Mouse (Mus musculus): ENCODE results near the gene Cables2. TPM values are rescaled to one million over a fixed set of nuclear protein-coding genes. Genes with fewer than 3 reads are reported as not detected.

The Cables2 gene
- polyA plus RNA-seq (2015; fragmentation: Nextera tagmentation; extraction: Ambion mirVana) = 8.0 and 8.5 TPM in 2 replicates

GRCm38 (mm10) chr2:180273394-180274244, at the start of gene Cables2:
TSS of gene Cables2 (minus strand) at chr2:180273496.

GRCm38 (mm10) chr2:180289440-180290108, 16.3 kb upstream of the Cables2 start, which contains the start of gene Rbbp8nl:
TSS of gene Rbbp8nl (minus strand) at chr2:180289879.

GRCm38 (mm10) chr2:180257001-180257521, 16.2 kb downstream of the Cables2 start, which contains the start of gene Rps21:
TSS of gene Rps21 (plus strand) at chr2:180257377.

GRCm38 (mm10) chr2:180225762-180226378, 47.4 kb downstream of the Cables2 start, which contains the start of gene Lama5:
TSS of gene Lama5 (minus strand) at chr2:180225859.

Small RNAs within 50 kb of the gene (microRNA-seq; reads per million reads assigned to microRNA genes)
- gene Mir3091 = not detected

Other genes starting within 250 kb of the Cables2 start
- 6.0 and 6.3 TPM in 2 replicates for gene Lsm14b, start 248.5 kb downstream of the Cables2 start, polyA plus RNA-seq (2015; fragmentation: Nextera tagmentation; extraction: Ambion mirVana)
- gene Psma7, start 231.1 kb downstream of the Cables2 start, polyA plus RNA-seq (2015; fragmentation: Nextera tagmentation; extraction: Ambion mirVana) = 418 and 423 TPM in 2 replicates
- gene Ss18l1, start 231.0 kb downstream of the Cables2 start, polyA plus RNA-seq (2015; fragmentation: Nextera tagmentation; extraction: Ambion mirVana) = 1.5 and 1.6 TPM in 2 replicates
- 16.4 and 17.0 TPM in 2 replicates for gene Mtg2, start 202.9 kb downstream of the Cables2 start, polyA plus RNA-seq (2015; fragmentation: Nextera tagmentation; extraction: Ambion mirVana)
- gene Hrh3, start 169.0 kb downstream of the Cables2 start, polyA plus RNA-seq (2015; fragmentation: Nextera tagmentation; extraction: Ambion mirVana) = 0.23 and 0.46 TPM in 2 replicates
- 66.3 and 70.3 TPM in 2 replicates for gene Osbpl2, start 154.2 kb downstream of the Cables2 start, polyA plus RNA-seq (2015; fragmentation: Nextera tagmentation; extraction: Ambion mirVana)
- gene Adrm1, start 102.0 kb downstream of the Cables2 start, polyA plus RNA-seq (2015; fragmentation: Nextera tagmentation; extraction: Ambion mirVana) = 132 and 134 TPM in 2 replicates
- 35.1 and 36.7 TPM in 2 replicates for gene Lama5, start 47.6 kb downstream of the Cables2 start, polyA plus RNA-seq (2015; fragmentation: Nextera tagmentation; extraction: Ambion mirVana)
- 470 and 483 TPM in 2 replicates for gene Rps21, start 16.1 kb downstream of the Cables2 start, polyA plus RNA-seq (2015; fragmentation: Nextera tagmentation; extraction: Ambion mirVana)
- 1.8 and 1.9 TPM in 2 replicates for gene Rbbp8nl, start 16.4 kb upstream of the Cables2 start, polyA plus RNA-seq (2015; fragmentation: Nextera tagmentation; extraction: Ambion mirVana)
- gene Gata5, start 61.2 kb upstream of the Cables2 start, polyA plus RNA-seq (2015; fragmentation: Nextera tagmentation; extraction: Ambion mirVana) = 12.0 and 13.4 TPM in 2 replicates
- 1.1 TPM in 2 replicates for gene Slco4a1, start 182.7 kb upstream of the Cables2 start, polyA plus RNA-seq (2015; fragmentation: Nextera tagmentation; extraction: Ambion mirVana)
- gene Ntsr1, start 226.5 kb upstream of the Cables2 start, polyA plus RNA-seq (2015; fragmentation: Nextera tagmentation; extraction: Ambion mirVana) = 0.30 and 0.46 TPM in 2 replicates